Mouse (Mus musculus) midbrain, embryonic 13.5 days (tissue): ENCODE data around the gene Fabp1. TPM values are rescaled to one million over a fixed set of nuclear protein-coding genes. Genes with fewer than 3 reads are reported as not detected.

Experiments
- ATAC-seq: fragments of 200-750 bp; cut with Nextera tagmentation; 2 replicates; pipeline ENCODE4 v1.8.0; 2017; ENCODE audit warnings: mild to moderate bottlenecking, moderate TSS enrichment, moderate library complexity
- H3K27ac ChIP-seq: fragments of 300-500 bp; sonication (generic); 2 replicates; pipeline ENCODE4 v1.5.1; 2015; ENCODE audit warnings: inconsistent platforms, mild to moderate bottlenecking, moderate library complexity
- H3K27me3 ChIP-seq: fragments of 300-500 bp; sonication (generic); 2 replicates; pipeline ENCODE4 v1.6.1; 2015; ENCODE audit warnings: mild to moderate bottlenecking, inconsistent platforms
- H3K36me3 ChIP-seq: fragments of 300-500 bp; sonication (generic); 2 replicates; pipeline ENCODE4 v1.6.1; 2015; ENCODE audit warnings: mild to moderate bottlenecking, inconsistent platforms
- H3K4me1 ChIP-seq: fragments of 300-500 bp; sonication (generic); replicated peaks from 2 replicates; pipeline ENCODE4 v1.6.1; 2015; ENCODE audit warnings: inconsistent platforms
- H3K4me2 ChIP-seq: fragments of 300-500 bp; sonication (generic); replicated peaks from 2 replicates; pipeline ENCODE4 v1.6.1; 2015; ENCODE audit warnings: moderate library complexity, mild to moderate bottlenecking, inconsistent platforms
- H3K4me3 ChIP-seq: fragments of 300-500 bp; sonication (generic); replicated peaks from 2 replicates; pipeline ENCODE4 v1.5.1; 2015; ENCODE audit warnings: mild to moderate bottlenecking, inconsistent platforms
- H3K9ac ChIP-seq: fragments of 300-500 bp; sonication (generic); replicated peaks from 2 replicates; pipeline ENCODE4 v1.6.1; 2015; ENCODE audit warnings: mild to moderate bottlenecking, inconsistent platforms
- H3K9me3 ChIP-seq: fragments of 300-500 bp; sonication (generic); 2 replicates; pipeline ENCODE4 v1.6.1; 2016; ENCODE audit warnings: mild to moderate bottlenecking, inconsistent platforms
- WGBS: fragments of 180-500 bp; shearing (Covaris S2); methylation state at CpG from one replicate; pipeline ENCODE4 v1.1.7; 2015; 5-methylcytosine and 5-hydroxymethylcytosine counted together
- polyA plus RNA-seq: library from polyadenylated mRNA; unstranded; fragments of >200 nt; fragmentation: Nextera tagmentation; extraction: Ambion mirVana; gene quantifications from 2 replicates; pipeline ENCODE4 v1.2.1, GENCODE M21; 2015

Gene Fabp1
- 1.9 TPM in 1 of 2 replicates, not detected in the other for polyA plus RNA-seq

GRCm38 (mm10) chr6:71199612-71200011 is at the start of gene Fabp1:
Gene Fabp1 (plus strand): TSS chr6:71199827.
- WGBS: 88% methylated on average over 4 of the region's 4 CpGs
- no peaks in the 10 kb centered on the region for H3K36me3 ChIP-seq

GRCm38 (mm10) chr6:71151098-71151497 is 48.5 kb upstream of the Fabp1 start:
- H3K36me3 ChIP-seq: no peaks in the 10 kb centered on the region
- H3K4me3 ChIP-seq: no peak overlapping the region
- no peaks in the 10 kb centered on the region for H3K27me3 ChIP-seq
- no peak overlapping the region for H3K27ac ChIP-seq
- ATAC-seq: no peak
- H3K4me1 ChIP-seq: peaks cover 5% of the 10 kb centered on the region; the same call in 1 of the 2 replicates
- no peak overlapping the region for H3K4me2 ChIP-seq
- no peak overlapping the region for H3K9ac ChIP-seq
- H3K9me3 ChIP-seq: no peaks in the 10 kb centered on the region
- WGBS: 22% methylated on average over 10 of the region's 10 CpGs

More at GRCm38 (mm10) chr6:71199612-71200011, at the start of gene Fabp1:
- no peak within 1 kb of the TSS for H3K4me3 ChIP-seq
- H3K9ac ChIP-seq: no peak within 1 kb of the TSS
- H3K4me1 ChIP-seq: no peaks in the 10 kb centered on the region
- no peaks in the 10 kb centered on the region for H3K27me3 ChIP-seq
- no peak for ATAC-seq
- H3K4me2 ChIP-seq: no peak within 1 kb of the TSS
- H3K9me3 ChIP-seq: no peaks in the 10 kb centered on the region
- no peak within 1 kb of the TSS for H3K27ac ChIP-seq

- H3K4me3 ChIP-seq: no peak overlapping the region
- no peak overlapping the region for H3K27ac ChIP-seq
- ATAC-seq: no peak
- no peaks in the 10 kb centered on the region for H3K27me3 ChIP-seq
- WGBS: 89% methylated on average over 4 of the region's 4 CpGs
- peaks cover 5% of the 10 kb centered on the region; the same call in 1 of the 2 replicates for H3K4me1 ChIP-seq
- H3K9ac ChIP-seq: no peak overlapping the region
- H3K9me3 ChIP-seq: no peaks in the 10 kb centered on the region
- no peak overlapping the region for H3K4me2 ChIP-seq
- no peaks in the 10 kb centered on the region for H3K36me3 ChIP-seq
Observed at GRCm38 (mm10) chr6:71153486-71153885, 46.1 kb upstream of the Fabp1 start.

- Histone ChIP-seq H3K27ac (no peak overlapping the region), H3K27me3 (no peaks in the 10 kb centered on the region), H3K36me3 (no peaks in the 10 kb centered on the region), H3K4me1 (peaks cover 5% of the 10 kb centered on the region; the same call in 1 of the 2 replicates), H3K4me2 (no peak overlapping the region), H3K9ac (no peak overlapping the region), H3K4me3 (no peak overlapping the region), H3K9me3 (no peaks in the 10 kb centered on the region)
- 86% methylated on average over 6 of the region's 6 CpGs for WGBS
- no peak for ATAC-seq
Observed at GRCm38 (mm10) chr6:71154861-71155260, 44.8 kb upstream of the Fabp1 start.

GRCm38 (mm10) chr6:71156674-71157326 is 42.8 kb upstream of the Fabp1 start:
- Histone ChIP-seq H3K4me2 (no peak overlapping the region), H3K9me3 (no peaks in the 10 kb centered on the region), H3K4me3 (no peak overlapping the region), H3K27ac (no peak overlapping the region), H3K9ac (no peak overlapping the region), H3K27me3 (no peaks in the 10 kb centered on the region), H3K4me1 (no peaks in the 10 kb centered on the region), H3K36me3 (no peaks in the 10 kb centered on the region)
- ATAC-seq: no peak
- WGBS: 70% methylated on average over 5 of the region's 5 CpGs

- ATAC-seq: no peak
- Histone ChIP-seq H3K27me3 (no peaks in the 10 kb centered on the region), H3K27ac (no peak overlapping the region), H3K4me3 (no peak overlapping the region), H3K4me1 (no peaks in the 10 kb centered on the region), H3K36me3 (no peaks in the 10 kb centered on the region), H3K9me3 (no peaks in the 10 kb centered on the region), H3K9ac (no peak overlapping the region), H3K4me2 (no peak overlapping the region)
- 77% methylated on average over 7 of the region's 7 CpGs for WGBS
Observed at GRCm38 (mm10) chr6:71161290-71161689, 38.3 kb upstream of the Fabp1 start.

GRCm38 (mm10) chr6:71162269-71162668 is 37.4 kb upstream of the Fabp1 start:
- no peaks in the 10 kb centered on the region for H3K36me3 ChIP-seq
- H3K9me3 ChIP-seq: no peaks in the 10 kb centered on the region
- H3K4me1 ChIP-seq: no peaks in the 10 kb centered on the region
- H3K9ac ChIP-seq: no peak overlapping the region
- H3K27ac ChIP-seq: no peak overlapping the region
- no peak overlapping the region for H3K4me3 ChIP-seq
- WGBS: 74% methylated on average over 4 of the region's 4 CpGs
- no peak for ATAC-seq
- no peaks in the 10 kb centered on the region for H3K27me3 ChIP-seq
- no peak overlapping the region for H3K4me2 ChIP-seq

GRCm38 (mm10) chr6:71164394-71164793 is 35.2 kb upstream of the Fabp1 start:
- no peaks in the 10 kb centered on the region for H3K36me3 ChIP-seq
- H3K4me3 ChIP-seq: no peak overlapping the region
- WGBS: 31% methylated on average over 6 of the region's 6 CpGs
- H3K9ac ChIP-seq: no peak overlapping the region
- H3K4me2 ChIP-seq: no peak overlapping the region
- peak; percentile 43; the same call in 1 of the 2 replicates for ATAC-seq
- no peaks in the 10 kb centered on the region for H3K9me3 ChIP-seq
- H3K27me3 ChIP-seq: no peaks in the 10 kb centered on the region
- H3K27ac ChIP-seq: no peak overlapping the region
- H3K4me1 ChIP-seq: no peaks in the 10 kb centered on the region

GRCm38 (mm10) chr6:71166551-71167169 is 33.0 kb upstream of the Fabp1 start:
- no peak for ATAC-seq
- no peak overlapping the region for H3K4me3 ChIP-seq
- H3K27me3 ChIP-seq: no peaks in the 10 kb centered on the region
- no peaks in the 10 kb centered on the region for H3K9me3 ChIP-seq
- no peaks in the 10 kb centered on the region for H3K4me1 ChIP-seq
- no peak overlapping the region for H3K9ac ChIP-seq
- WGBS: 47% methylated on average over 6 of the region's 6 CpGs
- H3K27ac ChIP-seq: no peak overlapping the region
- no peak overlapping the region for H3K4me2 ChIP-seq
- H3K36me3 ChIP-seq: no peaks in the 10 kb centered on the region

- no peak overlapping the region for H3K4me2 ChIP-seq
- no peaks in the 10 kb centered on the region for H3K9me3 ChIP-seq
- H3K4me1 ChIP-seq: no peaks in the 10 kb centered on the region
- no peaks in the 10 kb centered on the region for H3K27me3 ChIP-seq
- 93% methylated on average over 10 of the region's 10 CpGs for WGBS
- no peak overlapping the region for H3K4me3 ChIP-seq
- no peak for ATAC-seq
- no peak overlapping the region for H3K27ac ChIP-seq
- no peak overlapping the region for H3K9ac ChIP-seq
- H3K36me3 ChIP-seq: no peaks in the 10 kb centered on the region
Observed at GRCm38 (mm10) chr6:71172812-71173580, 26.6 kb upstream of the Fabp1 start.

GRCm38 (mm10) chr6:71180596-71180995 is 19.0 kb upstream of the Fabp1 start:
- Histone ChIP-seq H3K9ac (no peak overlapping the region), H3K4me1 (no peaks in the 10 kb centered on the region), H3K4me2 (no peak overlapping the region), H3K36me3 (no peaks in the 10 kb centered on the region), H3K27me3 (no peaks in the 10 kb centered on the region), H3K27ac (no peak overlapping the region), H3K4me3 (no peak overlapping the region), H3K9me3 (no peaks in the 10 kb centered on the region)
- WGBS: 95% methylated on average over 1 of the region's 1 CpGs
- no peak for ATAC-seq

GRCm38 (mm10) chr6:71184941-71185604 is 14.6 kb upstream of the Fabp1 start:
- H3K27me3 ChIP-seq: no peaks in the 10 kb centered on the region
- H3K4me1 ChIP-seq: no peaks in the 10 kb centered on the region
- no peaks in the 10 kb centered on the region for H3K36me3 ChIP-seq
- no peak overlapping the region for H3K4me3 ChIP-seq
- WGBS: 88% methylated on average over 7 of the region's 7 CpGs
- H3K9ac ChIP-seq: no peak overlapping the region
- no peak overlapping the region for H3K27ac ChIP-seq
- H3K4me2 ChIP-seq: no peak overlapping the region
- no peak for ATAC-seq
- no peaks in the 10 kb centered on the region for H3K9me3 ChIP-seq
